Mouse (Mus musculus) stomach, embryonic 16.5 days (tissue): ENCODE measurements around the gene Wdr63. TPM values are rescaled to one million over a fixed set of nuclear protein-coding genes. Genes with fewer than 3 reads are reported as not detected.
A peak's percentile ranks its signal among the peaks of the same experiment; 100 is the strongest.

ENCODE experiments used
- ATAC-seq: fragments of 200-750 bp; cut with Nextera tagmentation; 2 replicates; pipeline ENCODE4 v1.8.0; 2017; ENCODE audit warnings: moderate number of reproducible peaks, moderate TSS enrichment; ENCODE audit not compliant: insufficient read depth, low FRiP score
- H3K27ac ChIP-seq: fragments of 300-500 bp; sonication (generic); 2 replicates; pipeline ENCODE4 v1.5.1; 2014; ENCODE audit warnings: low read length
- H3K27me3 ChIP-seq: fragments of 300-500 bp; sonication (generic); 2 replicates; pipeline ENCODE4 v1.6.1; 2014; ENCODE audit warnings: low read length, control low read depth, mixed read lengths; ENCODE audit not compliant: control insufficient read depth, insufficient read depth
- H3K36me3 ChIP-seq: fragments of 300-500 bp; sonication (generic); 2 replicates; pipeline ENCODE4 v1.6.1; 2014; ENCODE audit warnings: low read length; ENCODE audit not compliant: control insufficient read depth, insufficient read depth
- H3K4me1 ChIP-seq: fragments of 300-500 bp; sonication (generic); 2 replicates; pipeline ENCODE4 v1.6.1; 2014; ENCODE audit warnings: low read length, control low read depth, mixed read lengths; ENCODE audit not compliant: control insufficient read depth, insufficient read depth
- H3K4me2 ChIP-seq: fragments of 300-500 bp; sonication (generic); 2 replicates; pipeline ENCODE4 v1.6.1; 2014; ENCODE audit warnings: low read depth, low read length, mixed read lengths
- H3K4me3 ChIP-seq: fragments of 300-500 bp; sonication (generic); replicated peaks from 2 replicates; pipeline ENCODE4 v1.5.1; 2014; ENCODE audit warnings: mild to moderate bottlenecking, low read length
- H3K9ac ChIP-seq: fragments of 300-500 bp; sonication (generic); 2 replicates; pipeline ENCODE4 v1.6.1; 2014; ENCODE audit warnings: low read length
- H3K9me3 ChIP-seq: fragments of 300-500 bp; sonication (generic); replicated peaks from 2 replicates; pipeline ENCODE4 v1.6.1; 2016; ENCODE audit warnings: low read length, control low read depth; ENCODE audit not compliant: control insufficient read depth
- WGBS: fragments of 180-500 bp; shearing (Covaris S2); extraction: QIAGEN DNeasy Blood & Tissue Kit; methylation state at CpG from one replicate; pipeline ENCODE4 v1.1.7; 2014; 5-methylcytosine and 5-hydroxymethylcytosine counted together
- polyA plus RNA-seq: library from polyadenylated mRNA; unstranded; fragments of >200 nt; fragmentation: Nextera tagmentation; extraction: Ambion mirVana; gene quantifications from 2 replicates; pipeline ENCODE4 v1.2.1, GENCODE M21; 2015

Wdr63 gene
- polyA plus RNA-seq, 1 experiment from 2014 or later = 0.50 TPM

DNA sequence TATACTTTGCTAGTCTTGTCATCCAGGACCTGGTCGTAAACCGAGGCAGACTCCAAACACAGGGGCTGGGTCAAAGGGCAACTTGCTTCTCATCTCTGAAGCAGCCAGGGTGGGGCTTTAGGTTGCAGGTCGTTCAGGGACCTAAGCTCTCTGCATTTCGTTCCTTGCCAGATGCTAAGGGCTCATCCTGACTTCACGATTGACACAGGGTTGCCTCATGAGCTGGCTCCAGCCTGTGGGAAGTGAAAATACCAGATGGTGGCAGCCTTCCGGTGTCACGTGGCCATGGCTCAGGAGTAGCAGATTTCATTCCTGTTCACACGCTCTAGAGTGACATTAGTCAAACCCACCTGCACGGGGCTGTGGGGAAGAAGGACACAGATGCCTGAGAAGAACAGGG lies 26.9 kb upstream of the Wdr63 start:
- ATAC-seq = no peak
- no peaks in the 10 kb centered on the region for H3K27me3 ChIP-seq
- H3K4me1 ChIP-seq = no peaks in the 10 kb centered on the region
- no peak overlapping the region for H3K4me3 ChIP-seq
- no peak overlapping the region for H3K27ac ChIP-seq
- H3K36me3 ChIP-seq = no peaks in the 10 kb centered on the region
- WGBS = 68% methylated on average over 9 of the region's 9 CpGs
- no peak overlapping the region for H3K4me2 ChIP-seq
- H3K9ac ChIP-seq = no peak overlapping the region
- no peaks in the 10 kb centered on the region for H3K9me3 ChIP-seq

GRCm38 (mm10) chr3:146127205-146127604 lies 19.3 kb upstream of the Wdr63 start:
- H3K9me3 ChIP-seq = no peaks in the 10 kb centered on the region
- H3K4me1 ChIP-seq = no peaks in the 10 kb centered on the region
- no peak overlapping the region for H3K4me3 ChIP-seq
- H3K36me3 ChIP-seq = no peaks in the 10 kb centered on the region
- 61% methylated on average over 6 of the region's 6 CpGs for WGBS
- no peaks in the 10 kb centered on the region for H3K27me3 ChIP-seq
- no peak overlapping the region for H3K9ac ChIP-seq
- H3K27ac ChIP-seq = no peak overlapping the region
- no peak for ATAC-seq
- no peak overlapping the region for H3K4me2 ChIP-seq

DNA sequence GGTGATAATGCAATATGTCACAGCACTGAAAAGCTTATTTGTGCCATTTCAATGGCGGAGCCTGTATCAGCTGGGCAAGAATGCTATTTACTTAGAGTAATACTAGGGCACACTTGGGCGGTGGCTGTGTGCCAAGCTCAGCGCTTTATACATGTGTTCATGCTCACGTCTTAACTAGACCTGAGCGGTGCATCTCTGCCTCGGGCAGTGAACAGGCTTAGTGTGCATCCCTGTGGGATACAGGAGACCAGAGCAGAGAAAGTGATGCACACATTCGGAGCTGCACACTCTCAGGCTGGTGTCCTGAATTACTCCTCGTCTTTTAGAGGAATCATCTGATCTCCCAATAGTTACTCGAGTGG lies 15.5 kb upstream of the Wdr63 start:
- no peak overlapping the region for H3K4me2 ChIP-seq
- no peaks in the 10 kb centered on the region for H3K36me3 ChIP-seq
- no peaks in the 10 kb centered on the region for H3K9me3 ChIP-seq
- H3K9ac ChIP-seq = no peak overlapping the region
- 70% methylated on average over 9 of the region's 9 CpGs for WGBS
- H3K4me1 ChIP-seq = peaks cover 6% of the 10 kb centered on the region; the same call in 1 of the 2 replicates
- no peak for ATAC-seq
- H3K27ac ChIP-seq = no peak overlapping the region
- no peak overlapping the region for H3K4me3 ChIP-seq
- H3K27me3 ChIP-seq = no peaks in the 10 kb centered on the region

GRCm38 (mm10) chr3:146122807-146123463 lies 15.0 kb upstream of the Wdr63 start:
- Histone ChIP-seq H3K4me3 (no peak overlapping the region), H3K9ac (no peak overlapping the region), H3K27me3 (0 out of 2 replicates have a peak, but pooled peaks cover 2% of the 10 kb centered on the region), H3K9me3 (no peaks in the 10 kb centered on the region), H3K36me3 (no peaks in the 10 kb centered on the region), H3K27ac (no peak overlapping the region), H3K4me1 (peaks cover 6% of the 10 kb centered on the region; the same call in 1 of the 2 replicates), H3K4me2 (no peak overlapping the region)
- 79% methylated on average over 8 of the region's 8 CpGs for WGBS
- no peak for ATAC-seq

DNA sequence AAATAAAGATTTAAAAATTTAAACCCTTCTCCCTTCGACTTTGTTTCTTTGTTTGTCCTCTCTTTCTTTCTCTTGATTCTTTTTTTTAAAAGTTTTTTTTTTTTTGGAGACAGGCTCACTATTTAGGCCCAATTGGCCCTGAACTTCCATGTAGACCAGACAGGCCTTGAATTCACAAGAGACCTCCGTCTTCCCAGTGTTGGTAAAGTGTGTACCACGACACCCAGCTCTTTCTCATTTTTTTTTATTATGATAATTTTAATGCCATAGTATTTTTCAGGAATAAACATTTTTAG lies 14.1 kb upstream of the Wdr63 start:
- ATAC-seq = no peak
- H3K4me3 ChIP-seq = no peak overlapping the region
- no peak overlapping the region for H3K9ac ChIP-seq
- H3K27ac ChIP-seq = no peak overlapping the region
- 55% methylated on average over 3 of the region's 3 CpGs for WGBS
- no peak overlapping the region for H3K4me2 ChIP-seq
- H3K4me1 ChIP-seq = peaks cover 6% of the 10 kb centered on the region; the same call in 1 of the 2 replicates
- H3K36me3 ChIP-seq = no peaks in the 10 kb centered on the region
- peaks cover 9% of the 10 kb centered on the region; the same call in 1 of the 2 replicates for H3K27me3 ChIP-seq
- H3K9me3 ChIP-seq = no peaks in the 10 kb centered on the region

DNA sequence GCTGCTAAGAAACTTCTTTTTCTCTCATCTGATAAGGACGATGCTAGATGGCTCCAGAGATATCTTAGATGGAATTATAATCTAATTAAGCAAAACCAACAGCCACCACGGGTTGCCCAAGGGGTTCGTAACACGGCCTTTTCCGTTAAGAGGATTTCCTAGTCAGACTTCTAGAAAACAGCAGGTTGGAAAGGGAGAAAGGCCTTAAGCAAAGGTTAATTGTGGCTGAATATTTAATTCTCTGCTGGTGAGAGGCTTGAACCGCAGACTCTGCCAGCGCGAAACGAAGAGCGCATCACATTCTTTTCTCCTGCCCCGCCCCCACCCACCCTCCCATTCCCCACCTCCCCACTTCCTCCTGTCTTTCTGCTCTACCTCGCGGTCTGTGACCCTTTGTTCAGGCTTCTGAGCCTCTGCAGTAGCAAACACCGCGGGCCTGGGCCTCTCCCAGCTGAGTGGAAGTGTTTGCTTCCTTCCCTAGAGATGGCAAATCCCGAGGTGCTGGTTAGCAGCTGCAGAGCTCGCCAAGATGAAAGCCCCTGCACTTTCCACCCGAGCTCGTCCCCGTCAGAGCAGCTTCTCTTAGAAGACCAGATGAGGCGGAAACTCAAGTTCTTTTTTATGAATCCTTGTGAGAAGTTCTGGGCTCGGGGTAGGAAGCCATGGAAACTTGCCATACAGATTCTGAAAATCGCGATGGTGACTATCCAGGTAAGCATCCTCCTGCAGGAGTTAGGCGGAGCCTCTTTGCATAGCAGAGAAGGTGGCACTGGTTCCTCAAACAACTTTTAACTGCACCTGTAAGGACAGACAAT lies 13.6 kb upstream of the Wdr63 start:
- Histone ChIP-seq H3K27me3 (peaks cover 15% of the 10 kb centered on the region; the same call in 1 of the 2 replicates), H3K4me2 (peak overlapping the region; percentile 48), H3K4me1 (peaks cover 6% of the 10 kb centered on the region; the same call in 1 of the 2 replicates), H3K27ac (no peak overlapping the region), H3K9me3 (no peaks in the 10 kb centered on the region), H3K4me3 (peak overlapping the region; percentile 27), H3K9ac (peak overlapping the region; percentile 50; the same call in 1 of the 2 replicates), H3K36me3 (no peaks in the 10 kb centered on the region)
- WGBS = 13% methylated on average over 25 of the region's 25 CpGs
- 0 out of 2 replicates have a peak, but pooled peaks have one; percentile 19 for ATAC-seq

- peaks cover 6% of the 10 kb centered on the region; the same call in 1 of the 2 replicates for H3K4me1 ChIP-seq
- H3K4me3 ChIP-seq = no peak overlapping the region
- WGBS = 64% methylated on average over 9 of the region's 9 CpGs
- no peak overlapping the region for H3K9ac ChIP-seq
- H3K27me3 ChIP-seq = peaks cover 15% of the 10 kb centered on the region; the same call in 1 of the 2 replicates
- H3K4me2 ChIP-seq = no peak overlapping the region
- no peaks in the 10 kb centered on the region for H3K36me3 ChIP-seq
- 0 out of 2 replicates have a peak, but pooled peaks have one; percentile 37 for ATAC-seq
- H3K9me3 ChIP-seq = no peaks in the 10 kb centered on the region
- no peak overlapping the region for H3K27ac ChIP-seq
These were observed 10.1 kb upstream of the Wdr63 start for GRCm38 (mm10) chr3:146117997-146118457.

DNA sequence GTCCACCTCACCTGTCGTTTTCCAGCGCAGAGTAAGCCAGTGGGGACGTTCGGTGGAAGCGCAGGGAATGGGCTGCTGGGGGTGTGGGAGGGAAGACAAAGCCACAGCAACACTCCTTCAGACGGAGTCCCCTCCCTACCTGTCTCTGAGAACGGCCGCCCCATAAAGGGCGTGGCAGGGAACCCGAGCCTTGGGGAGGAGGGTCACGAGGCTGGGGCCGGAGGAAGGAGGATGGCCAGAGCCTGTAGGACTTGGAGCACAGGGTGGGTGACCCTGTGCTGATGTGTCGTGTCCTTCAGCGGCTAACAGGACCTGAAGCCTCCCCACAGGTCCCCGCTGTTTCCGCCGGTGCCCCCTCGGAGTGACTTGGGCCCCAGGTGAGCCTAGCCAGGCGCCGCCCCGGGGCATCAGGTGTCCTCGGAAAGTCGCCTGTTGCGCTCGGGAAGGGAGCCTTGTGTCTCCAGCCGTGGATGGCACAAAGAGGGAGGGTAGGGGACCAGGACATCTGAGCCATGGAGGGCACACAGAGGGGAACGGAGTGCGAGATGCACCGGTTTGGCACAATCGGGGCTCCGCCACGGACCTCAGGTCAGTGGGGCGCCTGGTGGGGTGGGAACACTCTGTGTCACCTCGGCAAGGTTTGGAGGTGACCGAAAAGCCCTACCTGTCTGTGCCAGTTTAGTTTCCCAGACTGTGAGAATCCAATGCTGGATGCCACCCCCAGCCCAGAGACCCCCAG lies 9.5 kb upstream of the Wdr63 start, which contains the start of gene Mcoln3:
Gene Mcoln3, plus strand, starts transcription at position 193 of the 739 bp plus-strand sequence.
- 9% methylated on average over 35 of the region's 35 CpGs for WGBS
- peak within 1 kb of the TSS; percentile 38 for H3K4me3 ChIP-seq
- no peak within 1 kb of the TSS for H3K27ac ChIP-seq
- peak; percentile 33; the same call in 1 of the 2 replicates for ATAC-seq
- peaks cover 6% of the 10 kb centered on the region; the same call in 1 of the 2 replicates for H3K4me1 ChIP-seq
- peaks cover 15% of the 10 kb centered on the region; the same call in 1 of the 2 replicates for H3K27me3 ChIP-seq
- peak within 1 kb of the TSS; percentile 59 for H3K4me2 ChIP-seq
- 0 out of 2 replicates have a peak within 1 kb of the TSS, but pooled peaks have one; percentile 27 for H3K9ac ChIP-seq
- H3K9me3 ChIP-seq = no peaks in the 10 kb centered on the region
- no peaks in the 10 kb centered on the region for H3K36me3 ChIP-seq
